Comparison of ENCODE assay signal across 21 mouse cellular contexts in genomic region chr2:72751441-72751840, GRCm38 (mm10).
DNase-seq lines count a peak whose midpoint lies in the region; ATAC-seq and TF ChIP-seq lines count a peak whose summit lies in the region.
"Had no signal": no experiment of that assay in that cellular context is flagged by ENCODE, and none has a peak within 500 bp of the region (broad histone marks: within the 10 kb centered on the region; RNA-seq: fewer than 3 reads in every experiment).

No protein-coding gene starts in this region.

- TF ChIP-seq CTCF in heart, adult 2 months (IDR thresholded peaks at IDR 0.05): no peak

- ATAC-seq in forebrain, embryonic 11.5 days (replicated peaks; ENCODE audit: low FRiP score): no peak
- ATAC-seq: midbrain, embryonic 16.5 days had no signal

- peaks cover 5% of the 10 kb centered on the region for H3K4me1 ChIP-seq in heart, adult 2 months (ENCODE audit: control insufficient read depth, insufficient read depth, low read length)
- H3K4me1 ChIP-seq in forebrain, embryonic 11.5 days (replicated peaks; ENCODE audit: control insufficient read depth, insufficient read depth, low read length): no peaks in the 10 kb centered on the region
- H3K4me1 ChIP-seq: hindbrain, embryonic 12.5 days had no signal

- H3K4me2 ChIP-seq in forebrain, embryonic 11.5 days (ENCODE audit: low read depth, low read length, severe bottlenecking): no peak overlapping the region
- H3K4me2 ChIP-seq: embryonic facial prominence, embryonic 15.5 days; hindbrain, embryonic 12.5 days; limb, embryonic 15.5 days; stomach, embryonic 15.5 days had no signal

- no peak overlapping the region for H3K4me3 ChIP-seq in heart, adult 2 months
- H3K4me3 ChIP-seq in forebrain, embryonic 11.5 days (ENCODE audit: low read depth, low read length): no peak overlapping the region
- H3K4me3 ChIP-seq: embryonic facial prominence, embryonic 15.5 days; forebrain, embryonic 10.5 days; hindbrain, embryonic 12.5 days; limb, embryonic 15.5 days; stomach, embryonic 15.5 days had no signal

- WGBS in heart, adult 2 months: 3% methylated on average over 1 of the region's 1 CpGs
- WGBS in forebrain, embryonic 11.5 days: 81% methylated on average over 1 of the region's 1 CpGs

- H3K27me3 ChIP-seq in heart, adult 2 months (ENCODE audit: control insufficient read depth, insufficient read depth, low read length): no peaks in the 10 kb centered on the region
- H3K27me3 ChIP-seq in forebrain, embryonic 11.5 days (ENCODE audit: control insufficient read depth, insufficient read depth, low read length): no peaks in the 10 kb centered on the region
- H3K27me3 ChIP-seq: embryonic facial prominence, embryonic 15.5 days; hindbrain, embryonic 12.5 days; limb, embryonic 15.5 days; stomach, embryonic 15.5 days had no signal

- H3K9me3 ChIP-seq in forebrain, embryonic 11.5 days (ENCODE audit: control insufficient read depth, low read length): no peaks in the 10 kb centered on the region
- H3K9me3 ChIP-seq: embryonic facial prominence, embryonic 15.5 days; forebrain, embryonic 10.5 days; hindbrain, embryonic 12.5 days; limb, embryonic 15.5 days; stomach, embryonic 15.5 days had no signal

- peaks cover 3% of the 10 kb centered on the region for H3K36me3 ChIP-seq in heart, adult 2 months (ENCODE audit: control insufficient read depth, insufficient read depth, low read length)
- no peaks in the 10 kb centered on the region for H3K36me3 ChIP-seq in forebrain, embryonic 11.5 days (ENCODE audit: control insufficient read depth, insufficient read depth, low read length)
- H3K36me3 ChIP-seq: embryonic facial prominence, embryonic 15.5 days; forebrain, embryonic 10.5 days; hindbrain, embryonic 12.5 days; limb, embryonic 15.5 days; stomach, embryonic 15.5 days had no signal

- no peak for TF ChIP-seq EP300 in heart, adult 2 months (IDR thresholded peaks at IDR 0.05; ENCODE audit: insufficient read depth, low read depth, low read length)

- DNase-seq in adrenal gland, adult 2 months: peak; percentile 19
- DNase-seq in adrenal gland, adult 8-10 months: no peak
- DNase-seq in heart, adult 2 months: peak in 1 of 2 experiments; percentile 14
- DNase-seq in heart, postnatal 25 days (ENCODE audit: low spot score): no peak
- DNase-seq in lung, postnatal 25 days (ENCODE audit: low spot score): peak; percentile 14
- no peak for DNase-seq in lung, postnatal 14 days
- peak; percentile 59 for DNase-seq in skeletal muscle tissue, adult 2 months (ENCODE audit: low read depth, low spot score)
- DNase-seq in forebrain, embryonic 11.5 days (ENCODE audit: low spot score): no peak
- DNase-seq: adrenal gland, postnatal 25 days; cerebellum, adult 2 months; cerebellum, postnatal 36 days; kidney, adult 9 months; kidney, postnatal 36 days; right cerebral cortex, postnatal 25 days; thymus, adult 2 months had no signal

- H3K79me2 ChIP-seq in heart, adult 2 months (replicated peaks; ENCODE audit: control insufficient read depth, insufficient read depth, low read length): no peaks in the 10 kb centered on the region

- TF ChIP-seq POLR2A in heart, adult 2 months (IDR thresholded peaks at IDR 0.05; ENCODE audit: insufficient read depth, low read depth, low read length): no peak

- H3K9ac ChIP-seq in heart, adult 2 months (ENCODE audit: low read depth, low read length): no peak overlapping the region
- no peak overlapping the region for H3K9ac ChIP-seq in forebrain, embryonic 11.5 days (ENCODE audit: low read length)
- H3K9ac ChIP-seq: embryonic facial prominence, embryonic 15.5 days; hindbrain, embryonic 12.5 days; limb, embryonic 15.5 days; stomach, embryonic 15.5 days had no signal

- intact Hi-C loops in heart, adult 2 months (cut with DNase I): loop anchor here (5.0 kb wide), 1 partner anchor 159 kb away; no protein-coding TSS in a partner anchor
- intact Hi-C loops in heart, postnatal 25 days (cut with DNase I): no loop called here

- H3K27ac ChIP-seq in heart, adult 2 months: peak overlapping the region; percentile 38
- H3K27ac ChIP-seq in forebrain, embryonic 11.5 days (ENCODE audit: low read depth, low read length): no peak overlapping the region
- H3K27ac ChIP-seq: embryonic facial prominence, embryonic 15.5 days; forebrain, embryonic 10.5 days; hindbrain, embryonic 12.5 days; limb, embryonic 15.5 days had no signal

Comparison
In these comparisons a context has a peak if more than half of its experiments do, and no peak if none do; other contexts are left out.
1. DNase-seq: peak in adrenal gland, adult 2 months (single experiment), lung, postnatal 25 days (single experiment) and skeletal muscle tissue, adult 2 months (single experiment); none in adrenal gland, adult 8-10 months (single experiment), heart, postnatal 25 days (single experiment), lung, postnatal 14 days (single experiment) and forebrain, embryonic 11.5 days (single experiment).